Mouse (Mus musculus): ENCODE measurements around the gene Chil4. TPM values are rescaled to one million over a fixed set of nuclear protein-coding genes. Genes with fewer than 3 reads are reported as not detected.
"Not testable (repeated sequence)": the region's sequence is repeated elsewhere in the genome, so short reads cannot be mapped to it uniquely, and the experiment has no call there.

The Chil4 gene
- polyA plus RNA-seq, 1 experiment = 0.89 TPM

DNA sequence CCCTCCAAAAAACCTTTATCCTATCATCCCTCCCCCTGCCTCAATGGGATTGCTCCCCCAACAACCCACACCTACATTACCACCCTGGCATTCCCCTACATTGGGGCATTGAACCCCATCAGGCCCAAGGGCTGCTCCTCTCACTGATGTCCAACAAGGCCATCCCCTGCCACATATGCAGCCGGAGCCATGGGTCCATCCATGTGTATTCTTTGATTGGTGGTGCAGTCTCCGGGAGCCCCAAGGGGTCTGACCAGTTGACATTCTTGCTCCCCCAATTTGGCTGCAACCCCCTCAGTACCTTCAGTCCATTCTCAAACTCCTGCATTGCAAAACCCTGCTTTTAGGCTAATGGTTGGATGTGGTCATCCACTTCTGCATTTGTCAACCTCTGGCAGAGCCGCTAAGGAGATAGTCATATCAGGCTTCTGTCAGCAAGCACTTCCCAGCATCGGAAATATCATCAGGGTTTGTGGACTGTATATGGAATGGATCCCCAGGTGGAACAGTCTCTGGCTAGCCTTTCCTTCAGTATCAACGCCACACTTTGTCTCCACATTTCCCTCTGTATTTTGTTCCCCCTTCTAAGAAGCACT is 20.0 kb upstream of the Chil4 start:
- no peak for DNase-seq
- Histone ChIP-seq H3K27ac (ENCODE audit: control insufficient read depth, insufficient read depth, low read length) (no peak overlapping the region; the same call in 1 of the 2 replicates), H3K27me3 (ENCODE audit: control insufficient read depth, insufficient read depth, low read length) (no peaks in the 10 kb centered on the region), H3K4me1 (replicated peaks; ENCODE audit: control insufficient read depth, insufficient read depth, low read length) (no peaks in the 10 kb centered on the region), H3K36me3 (ENCODE audit: control insufficient read depth, insufficient read depth, low read length) (no peaks in the 10 kb centered on the region), H3K4me3 (ENCODE audit: control insufficient read depth, insufficient read depth, low read length) (no peak overlapping the region)
- 93% methylated on average over 5 of the region's 5 CpGs for WGBS
- no peak for TF ChIP-seq POLR2A (IDR thresholded peaks at IDR 0.05; ENCODE audit: control insufficient read depth, extremely low read depth, insufficient read depth, low read length, poor library complexity)
- TF ChIP-seq CTCF (IDR thresholded peaks at IDR 0.05; ENCODE audit: borderline replicate concordance, control insufficient read depth, extremely low read depth, insufficient read depth, low read length, poor library complexity) = no peak

DNA sequence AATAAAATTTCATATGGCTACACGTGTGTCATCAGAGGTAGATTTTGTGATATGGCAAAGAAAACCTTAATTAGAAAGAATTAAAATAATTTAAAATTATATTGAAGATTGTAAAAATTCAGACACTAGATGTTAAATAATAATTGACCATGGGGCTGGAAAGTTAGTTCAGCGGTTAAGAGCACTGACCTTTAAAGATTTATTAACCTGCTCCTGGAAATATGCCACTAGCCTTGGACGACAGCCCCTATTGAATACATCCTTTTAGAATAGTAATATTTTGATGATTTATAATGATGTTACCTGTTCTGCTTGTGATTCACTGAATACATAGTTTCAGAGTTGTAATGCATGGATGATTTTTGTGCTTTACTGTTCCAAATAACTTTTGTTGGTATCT is 4.1 kb upstream of the Chil4 start:
- not testable (repeated sequence) for H3K4me3 ChIP-seq (ENCODE audit: control insufficient read depth, insufficient read depth, low read length); DNase-seq; H3K36me3 ChIP-seq (ENCODE audit: control insufficient read depth, insufficient read depth, low read length); H3K27ac ChIP-seq (ENCODE audit: control insufficient read depth, insufficient read depth, low read length); H3K4me1 ChIP-seq (replicated peaks; ENCODE audit: control insufficient read depth, insufficient read depth, low read length); H3K27me3 ChIP-seq (ENCODE audit: control insufficient read depth, insufficient read depth, low read length)
- 77% methylated on average over 3 of the region's 3 CpGs for WGBS

DNA sequence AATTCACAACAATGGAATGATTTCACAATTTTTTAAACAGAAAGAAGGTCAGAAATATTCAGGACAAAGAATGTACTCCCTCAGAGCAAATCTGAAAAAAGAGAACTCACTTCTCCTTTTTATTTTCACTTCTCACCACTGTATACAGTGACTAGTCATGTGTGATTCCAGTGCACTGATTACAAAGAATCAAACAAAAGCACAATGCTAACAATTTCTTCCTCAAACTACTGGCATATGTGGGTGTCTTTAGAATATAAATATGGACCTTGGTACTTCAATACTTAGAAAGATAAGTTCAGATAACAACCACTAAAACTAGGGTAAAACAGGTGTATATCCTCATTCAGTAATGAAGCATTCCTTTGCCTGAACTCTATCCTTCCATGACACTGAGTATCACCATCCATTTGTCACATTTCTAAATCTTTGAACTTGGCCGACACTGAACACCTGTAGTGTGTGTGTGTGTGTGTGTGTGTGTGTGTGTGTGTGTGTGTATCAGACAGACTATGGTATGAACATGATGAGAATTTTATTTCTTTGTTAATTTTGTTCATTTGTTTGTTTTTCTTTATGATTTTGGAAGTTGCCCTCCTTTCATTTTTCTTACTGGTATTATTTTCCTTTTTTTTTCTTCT is 2.4 kb upstream of the Chil4 start:
- 82% methylated on average over 1 of the region's 1 CpGs for WGBS
- Histone ChIP-seq H3K4me3 (ENCODE audit: control insufficient read depth, insufficient read depth, low read length) (no peak overlapping the region), H3K27me3 (ENCODE audit: control insufficient read depth, insufficient read depth, low read length) (no peaks in the 10 kb centered on the region), H3K36me3 (ENCODE audit: control insufficient read depth, insufficient read depth, low read length) (no peaks in the 10 kb centered on the region), H3K4me1 (replicated peaks; ENCODE audit: control insufficient read depth, insufficient read depth, low read length) (no peaks in the 10 kb centered on the region), H3K27ac (ENCODE audit: control insufficient read depth, insufficient read depth, low read length) (no peak overlapping the region)
- no peak for DNase-seq
- TF ChIP-seq POLR2A (IDR thresholded peaks at IDR 0.05; ENCODE audit: control insufficient read depth, extremely low read depth, insufficient read depth, low read length, poor library complexity) = no peak
- no peak for TF ChIP-seq CTCF (IDR thresholded peaks at IDR 0.05; ENCODE audit: borderline replicate concordance, control insufficient read depth, extremely low read depth, insufficient read depth, low read length, poor library complexity)

DNA sequence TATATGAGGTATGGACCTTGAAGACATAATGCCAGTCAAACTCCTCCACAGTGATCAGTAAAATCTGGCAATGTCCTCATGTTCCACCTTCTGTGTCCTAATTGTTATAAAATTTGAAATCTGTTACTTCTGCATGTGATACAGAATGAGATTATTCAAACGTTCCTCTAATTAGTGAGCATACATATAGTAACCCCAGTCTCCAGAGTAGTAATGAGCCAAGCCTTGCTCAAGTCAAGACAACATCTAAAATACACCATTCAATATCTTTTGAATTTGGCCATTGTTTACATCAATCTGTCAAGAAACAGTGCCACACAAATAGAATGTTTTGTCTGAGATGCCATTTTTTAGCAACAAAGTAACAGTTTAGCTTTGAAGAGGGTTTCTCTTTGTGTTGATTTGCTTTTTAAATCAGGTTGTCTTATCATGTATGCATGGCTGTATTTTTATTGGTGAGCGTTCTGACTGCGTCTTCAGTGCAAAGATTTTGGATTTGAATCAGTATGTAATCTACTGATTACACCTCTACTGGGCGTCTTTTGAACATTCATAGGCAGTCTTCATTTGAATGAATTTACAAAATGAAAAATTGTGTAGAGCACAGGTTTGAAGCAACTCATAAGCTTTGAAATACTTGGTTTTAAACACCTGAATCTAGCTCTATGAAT is 888 bp downstream of the Chil4 start:
- DNase-seq; H3K4me1 ChIP-seq (replicated peaks; ENCODE audit: control insufficient read depth, insufficient read depth, low read length); H3K27me3 ChIP-seq (ENCODE audit: control insufficient read depth, insufficient read depth, low read length); H3K36me3 ChIP-seq (ENCODE audit: control insufficient read depth, insufficient read depth, low read length); H3K27ac ChIP-seq (ENCODE audit: control insufficient read depth, insufficient read depth, low read length); H3K4me3 ChIP-seq (ENCODE audit: control insufficient read depth, insufficient read depth, low read length): not testable (repeated sequence)
- WGBS = 90% methylated on average over 4 of the region's 4 CpGs

DNA sequence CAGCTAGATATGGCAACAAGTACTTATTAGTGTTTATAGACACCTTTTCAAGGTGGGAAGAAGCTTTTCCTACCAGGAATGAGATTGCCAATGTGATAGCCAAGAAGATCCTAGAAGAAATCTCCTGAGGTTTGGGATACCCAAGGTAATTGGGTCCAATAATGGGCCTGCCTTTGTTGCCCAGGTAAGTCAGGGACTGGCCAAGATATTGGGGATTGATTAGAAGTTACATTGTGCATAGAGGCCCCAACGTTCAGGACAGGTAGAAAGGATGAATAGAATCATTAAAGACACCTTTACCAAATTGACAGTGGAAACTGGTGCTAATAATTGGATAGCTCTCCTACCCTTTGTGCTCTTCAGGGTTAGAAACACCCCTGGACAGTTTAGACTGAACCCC is 21.3 kb downstream of the Chil4 start:
- not testable (repeated sequence) for H3K4me1 ChIP-seq (replicated peaks; ENCODE audit: control insufficient read depth, insufficient read depth, low read length); H3K27ac ChIP-seq (ENCODE audit: control insufficient read depth, insufficient read depth, low read length)
- 63% methylated on average over 1 of the region's 1 CpGs for WGBS

DNA sequence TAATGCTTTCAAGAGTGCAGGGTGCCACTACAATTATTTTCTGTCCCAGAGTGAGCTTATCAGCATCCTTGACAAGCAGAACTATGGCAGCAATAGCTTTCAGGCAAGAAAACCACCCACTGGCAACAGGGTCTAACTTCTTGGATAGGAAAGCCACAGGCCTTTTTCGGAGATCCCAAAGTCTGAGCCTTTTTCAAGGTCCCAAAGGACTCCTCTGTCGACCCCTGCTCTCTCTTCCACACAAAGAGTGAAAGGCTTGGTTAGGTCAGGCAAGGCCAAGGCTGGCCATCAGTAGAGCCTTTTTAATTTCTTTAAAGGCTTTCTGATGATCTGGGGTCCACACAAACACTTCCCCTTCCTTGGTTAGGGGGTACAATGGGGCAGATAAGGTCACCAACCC is 22.1 kb downstream of the Chil4 start:
- H3K36me3 ChIP-seq (ENCODE audit: control insufficient read depth, insufficient read depth, low read length); H3K4me3 ChIP-seq (ENCODE audit: control insufficient read depth, insufficient read depth, low read length); H3K27me3 ChIP-seq (ENCODE audit: control insufficient read depth, insufficient read depth, low read length); DNase-seq; H3K27ac ChIP-seq (ENCODE audit: control insufficient read depth, insufficient read depth, low read length); H3K4me1 ChIP-seq (replicated peaks; ENCODE audit: control insufficient read depth, insufficient read depth, low read length): not testable (repeated sequence)
- 72% methylated on average over 2 of the region's 2 CpGs for WGBS

More for the DNA sequence above, 21.3 kb downstream of the Chil4 start:
- H3K4me3 ChIP-seq (ENCODE audit: control insufficient read depth, insufficient read depth, low read length); H3K27me3 ChIP-seq (ENCODE audit: control insufficient read depth, insufficient read depth, low read length); H3K36me3 ChIP-seq (ENCODE audit: control insufficient read depth, insufficient read depth, low read length); DNase-seq: not testable (repeated sequence)

DNA sequence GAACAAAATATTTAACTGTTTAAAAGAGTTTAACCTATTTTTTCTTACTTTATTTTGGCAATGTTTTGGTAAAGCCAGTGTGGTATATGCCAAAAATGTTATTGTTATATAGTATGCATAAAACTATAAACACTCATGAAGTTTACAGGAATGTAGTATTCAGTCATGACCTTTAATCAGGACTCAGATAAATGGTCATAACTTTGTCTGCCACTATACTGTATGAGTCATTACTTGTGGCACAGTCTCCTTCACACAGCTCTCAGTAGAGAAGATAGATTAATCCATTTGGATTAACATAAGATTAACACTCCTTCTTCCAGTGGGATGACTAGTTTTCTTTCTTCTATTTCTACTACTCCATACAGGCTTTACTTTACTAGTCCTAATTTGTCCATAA is 23.0 kb downstream of the Chil4 start:
- no peak for TF ChIP-seq POLR2A (IDR thresholded peaks at IDR 0.05; ENCODE audit: control insufficient read depth, extremely low read depth, insufficient read depth, low read length, poor library complexity)
- TF ChIP-seq CTCF (IDR thresholded peaks at IDR 0.05; ENCODE audit: borderline replicate concordance, control insufficient read depth, extremely low read depth, insufficient read depth, low read length, poor library complexity) = no peak
- no peak for DNase-seq
- no peak overlapping the region for H3K4me3 ChIP-seq (ENCODE audit: control insufficient read depth, insufficient read depth, low read length)
- no peak overlapping the region for H3K27ac ChIP-seq (ENCODE audit: control insufficient read depth, insufficient read depth, low read length)
- no peaks in the 10 kb centered on the region for H3K36me3 ChIP-seq (ENCODE audit: control insufficient read depth, insufficient read depth, low read length)
- no peaks in the 10 kb centered on the region for H3K4me1 ChIP-seq (replicated peaks; ENCODE audit: control insufficient read depth, insufficient read depth, low read length)
- no peaks in the 10 kb centered on the region for H3K27me3 ChIP-seq (ENCODE audit: control insufficient read depth, insufficient read depth, low read length)
